Mouse (Mus musculus) heart, postnatal 0 days (tissue): Measurements from ENCODE around the gene Hcn2.

ENCODE experiments used
- CTCF ChIP-seq: IDR thresholded peaks from 2 replicates; pipeline ENCODE4 v1.5.1; 2016; ENCODE audit warnings: antibody characterized with exemption, control low read depth, low read depth
- EP300 ChIP-seq: IDR thresholded peaks from 2 replicates; pipeline ENCODE4 v1.6.1; 2016; ENCODE audit warnings: antibody characterized with exemption, low read depth

GRCm38 (mm10) chr10:79735361-79735760, 18.9 kb downstream of the Hcn2 start:
- TF ChIP-seq CTCF (peak; percentile 14; the same call in 1 of the 2 replicates), EP300 (no peak)
